Mouse (Mus musculus) kidney, embryonic 16.5 days (tissue): Measurements from ENCODE around the gene Arhgap23. TPM values are rescaled to one million over a fixed set of nuclear protein-coding genes. Genes with fewer than 3 reads are reported as not detected.
A peak's percentile ranks its signal among the peaks of the same experiment; 100 is the strongest.

Source experiments
- ATAC-seq: fragments of 200-750 bp; cut with Nextera tagmentation; 2 replicates; pipeline ENCODE4 v1.8.0; 2017; ENCODE audit warnings: moderate TSS enrichment; ENCODE audit not compliant: low FRiP score, low TSS enrichment
- H3K27ac ChIP-seq: fragments of 300-500 bp; sonication (generic); 2 replicates; pipeline ENCODE4 v1.5.1; 2014; ENCODE audit warnings: low read length
- H3K27me3 ChIP-seq: fragments of 300-500 bp; sonication (generic); 2 replicates; pipeline ENCODE4 v1.6.1; 2014; ENCODE audit warnings: low read length, control low read depth, mixed read lengths; ENCODE audit not compliant: insufficient read depth
- H3K36me3 ChIP-seq: fragments of 300-500 bp; sonication (generic); 2 replicates; pipeline ENCODE4 v1.6.1; 2014; ENCODE audit warnings: low read length, control low read depth, mixed read lengths; ENCODE audit not compliant: insufficient read depth
- H3K4me1 ChIP-seq: fragments of 300-500 bp; sonication (generic); 2 replicates; pipeline ENCODE4 v1.6.1; 2014; ENCODE audit warnings: low read length, control low read depth, mixed read lengths; ENCODE audit not compliant: insufficient read depth
- H3K4me2 ChIP-seq: fragments of 300-500 bp; sonication (generic); replicated peaks from 2 replicates; pipeline ENCODE4 v1.6.1; 2014; ENCODE audit warnings: low read depth, low read length
- H3K4me3 ChIP-seq: fragments of 300-500 bp; sonication (generic); 2 replicates; pipeline ENCODE4 v1.5.1; 2014; ENCODE audit warnings: mild to moderate bottlenecking, low read length
- H3K9ac ChIP-seq: fragments of 300-500 bp; sonication (generic); replicated peaks from 2 replicates; pipeline ENCODE4 v1.6.1; 2014; ENCODE audit warnings: low read length
- H3K9me3 ChIP-seq: fragments of 300-500 bp; sonication (generic); 2 replicates; pipeline ENCODE4 v1.6.1; 2016; ENCODE audit warnings: low read length, control low read depth
- WGBS: fragments of 180-500 bp; shearing (Covaris S2); extraction: QIAGEN DNeasy Blood & Tissue Kit; methylation state at CpG from one replicate; pipeline ENCODE4 v1.1.7; 2014; 5-methylcytosine and 5-hydroxymethylcytosine counted together
- polyA plus RNA-seq: library from polyadenylated mRNA; unstranded; fragments of >200 nt; fragmentation: Nextera tagmentation; extraction: Ambion mirVana; gene quantifications from 2 replicates; pipeline ENCODE4 v1.2.1, GENCODE M21; 2015

The Arhgap23 gene
- polyA plus RNA-seq, 1 experiment from 2014 or later, result 6.2 TPM

GRCm38 (mm10) chr11:97532354-97532753 lies 117.0 kb downstream of the Arhgap23 start:
- Histone ChIP-seq H3K9ac (no peak overlapping the region), H3K4me3 (peak overlapping the region; percentile 44; the same call in 1 of the 2 replicates), H3K4me1 (peaks cover 40% of the 10 kb centered on the region), H3K27me3 (peaks cover 58% of the 10 kb centered on the region), H3K36me3 (no peaks in the 10 kb centered on the region), H3K27ac (no peak overlapping the region), H3K4me2 (peak overlapping the region; percentile 72; the same call in 1 of the 2 replicates), H3K9me3 (no peaks in the 10 kb centered on the region)
- WGBS, result 19% methylated on average over 8 of the region's 8 CpGs
- no peak for ATAC-seq

- Histone ChIP-seq H3K36me3 (no peaks in the 10 kb centered on the region), H3K9me3 (no peaks in the 10 kb centered on the region), H3K4me3 (peak overlapping the region; percentile 14), H3K27ac (no peak overlapping the region), H3K9ac (no peak overlapping the region), H3K27me3 (peaks cover 65% of the 10 kb centered on the region), H3K4me2 (peak overlapping the region; percentile 21), H3K4me1 (peaks cover 43% of the 10 kb centered on the region)
- peak; percentile 9; the same call in 1 of the 2 replicates for ATAC-seq
- WGBS, result 6% methylated on average over 20 of the region's 20 CpGs
Measured at GRCm38 (mm10) chr11:97532950-97533582, 117.7 kb downstream of the Arhgap23 start.

- no peaks in the 10 kb centered on the region for H3K9me3 ChIP-seq
- no peak for ATAC-seq
- H3K36me3 ChIP-seq, result no peaks in the 10 kb centered on the region
- H3K4me1 ChIP-seq, result peaks cover 43% of the 10 kb centered on the region
- 28% methylated on average over 7 of the region's 7 CpGs for WGBS
- no peak overlapping the region for H3K4me3 ChIP-seq
- no peak overlapping the region for H3K4me2 ChIP-seq
- H3K27me3 ChIP-seq, result peaks cover 70% of the 10 kb centered on the region
- no peak overlapping the region for H3K9ac ChIP-seq
- no peak overlapping the region for H3K27ac ChIP-seq
Measured at GRCm38 (mm10) chr11:97533653-97534052, 118.3 kb downstream of the Arhgap23 start.

- Histone ChIP-seq H3K4me1 (peaks cover 43% of the 10 kb centered on the region), H3K27ac (no peak overlapping the region), H3K36me3 (no peaks in the 10 kb centered on the region), H3K4me3 (peak overlapping the region; percentile 32), H3K9me3 (no peaks in the 10 kb centered on the region), H3K27me3 (peaks cover 79% of the 10 kb centered on the region), H3K4me2 (peak overlapping the region; percentile 46), H3K9ac (0 out of 2 replicates have a peak overlapping the region, but pooled peaks have one; percentile 22)
- 2% methylated on average over 90 of the region's 95 CpGs for WGBS
- no peak for ATAC-seq
Measured at GRCm38 (mm10) chr11:97534442-97535307, 119.3 kb downstream of the Arhgap23 start.

GRCm38 (mm10) chr11:97535308-97535630 lies 119.9 kb downstream of the Arhgap23 start:
- peak overlapping the region; percentile 32; the same call in 1 of the 2 replicates for H3K4me3 ChIP-seq
- peaks cover 79% of the 10 kb centered on the region for H3K27me3 ChIP-seq
- no peaks in the 10 kb centered on the region for H3K36me3 ChIP-seq
- no peak overlapping the region for H3K4me2 ChIP-seq
- H3K9ac ChIP-seq, result no peak overlapping the region
- no peak overlapping the region for H3K27ac ChIP-seq
- peaks cover 43% of the 10 kb centered on the region for H3K4me1 ChIP-seq
- ATAC-seq, result no peak
- no peaks in the 10 kb centered on the region for H3K9me3 ChIP-seq
- WGBS, result 26% methylated on average over 5 of the region's 5 CpGs

GRCm38 (mm10) chr11:97535660-97536059 lies 120.3 kb downstream of the Arhgap23 start:
- WGBS, result 49% methylated on average over 5 of the region's 5 CpGs
- ATAC-seq, result no peak

GRCm38 (mm10) chr11:97536083-97536747 lies 120.9 kb downstream of the Arhgap23 start:
- ATAC-seq, result no peak
- no peak overlapping the region for H3K27ac ChIP-seq
- no peaks in the 10 kb centered on the region for H3K36me3 ChIP-seq
- no peak overlapping the region for H3K9ac ChIP-seq
- H3K4me3 ChIP-seq, result peak overlapping the region; percentile 44
- H3K4me2 ChIP-seq, result peak overlapping the region; percentile 72
- WGBS, result 9% methylated on average over 35 of the region's 35 CpGs
- H3K27me3 ChIP-seq, result peaks cover 77% of the 10 kb centered on the region
- peaks cover 52% of the 10 kb centered on the region for H3K4me1 ChIP-seq
- no peaks in the 10 kb centered on the region for H3K9me3 ChIP-seq

More at GRCm38 (mm10) chr11:97535660-97536059, 120.3 kb downstream of the Arhgap23 start:
- Histone ChIP-seq H3K36me3 (no peaks in the 10 kb centered on the region), H3K9me3 (no peaks in the 10 kb centered on the region), H3K9ac (no peak overlapping the region), H3K4me3 (no peak overlapping the region), H3K27me3 (peaks cover 79% of the 10 kb centered on the region), H3K27ac (no peak overlapping the region), H3K4me2 (no peak overlapping the region), H3K4me1 (peaks cover 47% of the 10 kb centered on the region)

GRCm38 (mm10) chr11:97536835-97537579 lies 121.7 kb downstream of the Arhgap23 start:
- Histone ChIP-seq H3K4me3 (peak overlapping the region; percentile 44), H3K4me1 (peaks cover 48% of the 10 kb centered on the region), H3K27ac (no peak overlapping the region), H3K36me3 (no peaks in the 10 kb centered on the region), H3K9me3 (no peaks in the 10 kb centered on the region), H3K9ac (peak overlapping the region; percentile 57; the same call in 1 of the 2 replicates), H3K4me2 (peak overlapping the region; percentile 72), H3K27me3 (peaks cover 82% of the 10 kb centered on the region)
- 1% methylated on average over 36 of the region's 36 CpGs for WGBS
- ATAC-seq, result peak; percentile 66

- no peaks in the 10 kb centered on the region for H3K9me3 ChIP-seq
- H3K27me3 ChIP-seq, result peaks cover 77% of the 10 kb centered on the region
- no peak overlapping the region for H3K27ac ChIP-seq
- H3K36me3 ChIP-seq, result no peaks in the 10 kb centered on the region
- no peak overlapping the region; the same call in 1 of the 2 replicates for H3K4me3 ChIP-seq
- ATAC-seq, result no peak
- 27% methylated on average over 12 of the region's 12 CpGs for WGBS
- peak overlapping the region; percentile 72 for H3K4me2 ChIP-seq
- peaks cover 47% of the 10 kb centered on the region for H3K4me1 ChIP-seq
- H3K9ac ChIP-seq, result 0 out of 2 replicates have a peak overlapping the region, but pooled peaks have one; percentile 57
Measured at GRCm38 (mm10) chr11:97537580-97538089, 122.3 kb downstream of the Arhgap23 start.
